Mouse (Mus musculus) heart, embryonic 12.5 days (tissue): ENCODE results near the gene Kcna3. TPM values are rescaled to one million over a fixed set of nuclear protein-coding genes. Genes with fewer than 3 reads are reported as not detected.

Experiments
- polyA plus RNA-seq: library from polyadenylated mRNA; unstranded; fragments of >200 nt; fragmentation: Nextera tagmentation; extraction: Ambion mirVana; gene quantifications from 2 replicates; pipeline ENCODE4 v1.2.1, GENCODE M21; 2016

The Kcna3 gene
- polyA plus RNA-seq, 1 experiment from 2014 or later: 1.9 TPM

Other genes starting within 250 kb of the Kcna3 start
- 2.6 and 3.9 TPM in 2 replicates for gene Cd53, start 246.0 kb upstream of the Kcna3 start, polyA plus RNA-seq
- not detected in 2 replicates for gene Olfr266, start 209.9 kb upstream of the Kcna3 start, polyA plus RNA-seq
- 0.03 TPM in 1 of 2 replicates, not detected in the other for gene Kcna2, start 65.0 kb downstream of the Kcna3 start, polyA plus RNA-seq
- not detected in 2 replicates for gene Kcna10, start 146.9 kb downstream of the Kcna3 start, polyA plus RNA-seq
- 0.18 TPM in 1 of 2 replicates, not detected in the other for gene Cym, start 185.6 kb downstream of the Kcna3 start, polyA plus RNA-seq
- gene A630076J17Rik, start 194.4 kb downstream of the Kcna3 start, polyA plus RNA-seq: not detected in 2 replicates
- not detected in 2 replicates for gene Prok1, start 203.5 kb downstream of the Kcna3 start, polyA plus RNA-seq
- gene Lamtor5, start 242.7 kb downstream of the Kcna3 start, polyA plus RNA-seq: 129 and 137 TPM in 2 replicates